Mouse (Mus musculus): ENCODE results near the gene Eno3. TPM values are rescaled to one million over a fixed set of nuclear protein-coding genes. Genes with fewer than 3 reads are reported as not detected.

The Eno3 gene
- total and polyA plus RNA-seq, 2 experiments from 2014 or later: 7.6 to 9.9 TPM

- H3K36me3 ChIP-seq (ENCODE audit: insufficient read depth, low read length): peaks cover 22% of the 10 kb centered on the region
- H3K27ac ChIP-seq (ENCODE audit: low read depth, low read length): peak within 1 kb of the TSS; percentile 96
- no peaks in the 10 kb centered on the region for H3K9me3 ChIP-seq (ENCODE audit: low read length)
- H3K9ac ChIP-seq (replicated peaks; ENCODE audit: low read length, poor library complexity, severe bottlenecking): peak within 1 kb of the TSS; percentile 72
- peak; percentile 99 for DNase-seq (ENCODE audit: low spot score)
- WGBS: under 1% methylated on average over 44 of the region's 44 CpGs
- peak within 1 kb of the TSS; percentile 57 for H3K4me3 ChIP-seq (ENCODE audit: low read depth, low read length)
- no peaks in the 10 kb centered on the region for H3K27me3 ChIP-seq (ENCODE audit: insufficient read depth, low read length)
- TF ChIP-seq CTCF (IDR thresholded peaks at IDR 0.05): no peak; the same call in 1 of the 2 replicates
- peak within 1 kb of the TSS; percentile 87 for H3K4me2 ChIP-seq (ENCODE audit: low read depth, low read length, poor library complexity, severe bottlenecking)
- 0 out of 2 replicates have a peak, but pooled peaks cover 6% of the 10 kb centered on the region for H3K4me1 ChIP-seq (ENCODE audit: insufficient read depth, low read length)
- ATAC-seq (ENCODE audit: low FRiP score): peak; percentile 94
These were observed 11.9 kb downstream of the Eno3 start, which contains the start of gene Spag7 for GRCm38 (mm10) chr11:70668771-70669505. Spag7 (minus strand) TSS chr11:70669416.

GRCm38 (mm10) chr11:70669582-70670345 is 12.8 kb downstream of the Eno3 start:
- WGBS: under 1% methylated on average over 31 of the region's 31 CpGs
- Histone ChIP-seq H3K4me3 (ENCODE audit: low read depth, low read length) (peak overlapping the region; percentile 57), H3K9me3 (ENCODE audit: low read length) (no peaks in the 10 kb centered on the region), H3K36me3 (ENCODE audit: insufficient read depth, low read length) (peaks cover 16% of the 10 kb centered on the region), H3K4me2 (ENCODE audit: low read depth, low read length, poor library complexity, severe bottlenecking) (peak overlapping the region; percentile 87), H3K4me1 (ENCODE audit: insufficient read depth, low read length) (0 out of 2 replicates have a peak, but pooled peaks cover 6% of the 10 kb centered on the region), H3K27ac (ENCODE audit: low read depth, low read length) (peak overlapping the region; percentile 96), H3K9ac (replicated peaks; ENCODE audit: low read length, poor library complexity, severe bottlenecking) (peak overlapping the region; percentile 72), H3K27me3 (ENCODE audit: insufficient read depth, low read length) (no peaks in the 10 kb centered on the region)
- peak; percentile 82 for DNase-seq (ENCODE audit: low spot score)
- peak; percentile 72 for TF ChIP-seq CTCF (IDR thresholded peaks at IDR 0.05)
- peak; percentile 50 for ATAC-seq (ENCODE audit: low FRiP score)

GRCm38 (mm10) chr11:70670483-70670882 is 13.5 kb downstream of the Eno3 start:
- 38% methylated on average over 14 of the region's 14 CpGs for WGBS
- Histone ChIP-seq H3K4me2 (ENCODE audit: low read depth, low read length, poor library complexity, severe bottlenecking) (peak overlapping the region; percentile 87), H3K4me3 (ENCODE audit: low read depth, low read length) (peak overlapping the region; percentile 57), H3K27ac (ENCODE audit: low read depth, low read length) (peak overlapping the region; percentile 96), H3K36me3 (ENCODE audit: insufficient read depth, low read length) (peaks cover 16% of the 10 kb centered on the region), H3K4me1 (ENCODE audit: insufficient read depth, low read length) (0 out of 2 replicates have a peak, but pooled peaks cover 6% of the 10 kb centered on the region), H3K27me3 (ENCODE audit: insufficient read depth, low read length) (no peaks in the 10 kb centered on the region), H3K9me3 (ENCODE audit: low read length) (no peaks in the 10 kb centered on the region), H3K9ac (replicated peaks; ENCODE audit: low read length, poor library complexity, severe bottlenecking) (peak overlapping the region; percentile 72)
- no peak for TF ChIP-seq CTCF (IDR thresholded peaks at IDR 0.05)
- no peak for DNase-seq (ENCODE audit: low spot score)
- ATAC-seq (ENCODE audit: low FRiP score): no peak

- Histone ChIP-seq H3K9me3 (ENCODE audit: low read length) (no peaks in the 10 kb centered on the region), H3K27ac (ENCODE audit: low read depth, low read length) (no peak overlapping the region), H3K4me2 (ENCODE audit: low read depth, low read length, poor library complexity, severe bottlenecking) (no peak overlapping the region), H3K36me3 (ENCODE audit: insufficient read depth, low read length) (peaks cover 22% of the 10 kb centered on the region), H3K4me1 (ENCODE audit: insufficient read depth, low read length) (0 out of 2 replicates have a peak, but pooled peaks cover 6% of the 10 kb centered on the region), H3K27me3 (ENCODE audit: insufficient read depth, low read length) (no peaks in the 10 kb centered on the region), H3K9ac (replicated peaks; ENCODE audit: low read length, poor library complexity, severe bottlenecking) (0 out of 2 replicates have a peak overlapping the region, but pooled peaks have one; percentile 72), H3K4me3 (ENCODE audit: low read depth, low read length) (no peak overlapping the region)
- TF ChIP-seq CTCF (IDR thresholded peaks at IDR 0.05): no peak
- ATAC-seq (ENCODE audit: low FRiP score): no peak
- 76% methylated on average over 16 of the region's 16 CpGs for WGBS
- DNase-seq (ENCODE audit: low spot score): no peak
These were observed 14.5 kb downstream of the Eno3 start for GRCm38 (mm10) chr11:70671333-70672047.

- no peaks in the 10 kb centered on the region for H3K9me3 ChIP-seq (ENCODE audit: low read length)
- no peak overlapping the region for H3K9ac ChIP-seq (replicated peaks; ENCODE audit: low read length, poor library complexity, severe bottlenecking)
- H3K36me3 ChIP-seq (ENCODE audit: insufficient read depth, low read length): peaks cover 37% of the 10 kb centered on the region
- ATAC-seq (ENCODE audit: low FRiP score): no peak
- 0 out of 2 replicates have a peak, but pooled peaks cover 6% of the 10 kb centered on the region for H3K4me1 ChIP-seq (ENCODE audit: insufficient read depth, low read length)
- H3K27ac ChIP-seq (ENCODE audit: low read depth, low read length): no peak overlapping the region
- H3K4me2 ChIP-seq (ENCODE audit: low read depth, low read length, poor library complexity, severe bottlenecking): no peak overlapping the region
- 46% methylated on average over 6 of the region's 6 CpGs for WGBS
- TF ChIP-seq CTCF (IDR thresholded peaks at IDR 0.05): no peak
- no peak for DNase-seq (ENCODE audit: low spot score)
- H3K4me3 ChIP-seq (ENCODE audit: low read depth, low read length): no peak overlapping the region
- no peaks in the 10 kb centered on the region for H3K27me3 ChIP-seq (ENCODE audit: insufficient read depth, low read length)
These were observed 17.0 kb downstream of the Eno3 start for GRCm38 (mm10) chr11:70674014-70674413.
